Mouse (Mus musculus) gastrocnemius, postnatal 14 days (tissue): ENCODE results near the gene Zfp618. TPM values are rescaled to one million over a fixed set of nuclear protein-coding genes. Genes with fewer than 3 reads are reported as not detected.
A peak's percentile ranks its signal among the peaks of the same experiment; 100 is the strongest.

ENCODE experiments used
- DNase-seq: peaks from one replicate; pipeline ENCODE4 v3.0.0; 2021; ENCODE audit warnings: mixed read lengths
- intact Hi-C: fragments of 180-260 bp; cut with DNase I; formaldehyde crosslinking; loops from one replicate; pipeline ENCODE4 v1.15.1; 2025; ENCODE audit warnings: low total_unique reads
- total RNA-seq, 2 experiments: library from RNA; stranded (reverse); gene quantifications; 2 replicates each; pipeline ENCODE4 v1.2.3; 2021

The Zfp618 gene
- total RNA-seq, 2 experiments from 2014 or later, result 1.4 to 2.7 TPM

DNA sequence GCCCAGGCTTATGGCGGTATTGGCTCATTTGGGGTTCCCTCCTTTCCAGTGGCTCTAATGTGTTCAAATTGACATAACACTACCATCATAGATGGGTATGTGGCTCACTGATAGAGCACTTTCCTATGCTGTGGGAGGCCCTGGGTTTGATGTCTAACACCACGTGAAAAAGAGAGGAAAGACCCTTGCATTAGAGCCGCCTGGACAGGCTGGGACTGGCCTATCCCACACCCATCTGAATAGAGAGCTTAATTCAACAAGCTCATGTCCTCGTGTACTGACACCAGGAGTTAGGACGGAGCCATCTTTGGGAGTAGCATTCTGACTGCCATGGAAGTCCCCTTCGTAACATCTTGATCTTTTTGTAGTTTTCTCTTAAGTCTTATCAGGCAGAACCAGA, 32.2 kb downstream of the Zfp618 start:
- intact Hi-C loops, result no loop called here

DNA sequence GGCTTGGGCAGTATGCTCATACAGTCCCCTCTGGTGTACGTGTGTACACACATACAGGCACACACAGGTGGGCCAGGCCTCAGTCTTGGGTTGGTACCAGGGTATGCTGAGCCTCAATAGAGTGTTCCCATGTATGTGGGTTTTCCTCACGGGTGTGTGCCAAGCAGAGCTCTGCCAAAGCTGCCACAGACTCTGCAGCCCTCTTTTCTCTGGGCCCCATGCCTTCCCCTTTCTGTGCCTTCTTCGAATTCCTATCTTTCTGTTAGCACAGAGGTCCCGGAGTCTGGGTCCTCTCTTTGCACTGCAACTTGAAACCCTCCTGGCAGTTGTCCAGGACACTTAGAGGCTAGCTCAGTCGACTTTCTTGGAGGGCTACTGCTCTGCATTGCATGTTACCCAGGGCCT, 33.1 kb downstream of the Zfp618 start:
- peak; percentile 63 for DNase-seq
- intact Hi-C loops, result no loop called here

More for the DNA sequence above, 32.2 kb downstream of the Zfp618 start:
- no peak for DNase-seq

DNA sequence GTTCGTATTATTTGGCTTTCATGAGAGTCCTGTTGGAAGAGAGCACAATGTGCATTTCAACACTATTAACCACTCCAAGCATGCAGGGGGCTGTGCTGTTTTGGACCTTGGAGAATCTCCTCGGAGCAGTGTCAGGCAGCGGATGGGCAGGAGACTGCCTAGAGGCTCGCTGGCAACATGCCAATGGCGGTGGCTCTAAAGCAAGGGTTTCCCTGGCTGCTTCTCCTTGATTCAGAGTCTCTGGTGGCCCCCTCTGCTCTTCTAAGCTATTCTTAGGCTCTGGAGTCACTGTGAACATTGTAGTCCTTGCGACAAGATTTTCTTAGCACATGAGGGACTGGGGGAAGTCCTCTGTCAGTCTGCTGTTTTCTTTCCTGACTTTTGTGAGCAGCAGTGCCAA, 33.5 kb downstream of the Zfp618 start:
- DNase-seq, result peak; percentile 44
- intact Hi-C loops, result no loop called here

DNA sequence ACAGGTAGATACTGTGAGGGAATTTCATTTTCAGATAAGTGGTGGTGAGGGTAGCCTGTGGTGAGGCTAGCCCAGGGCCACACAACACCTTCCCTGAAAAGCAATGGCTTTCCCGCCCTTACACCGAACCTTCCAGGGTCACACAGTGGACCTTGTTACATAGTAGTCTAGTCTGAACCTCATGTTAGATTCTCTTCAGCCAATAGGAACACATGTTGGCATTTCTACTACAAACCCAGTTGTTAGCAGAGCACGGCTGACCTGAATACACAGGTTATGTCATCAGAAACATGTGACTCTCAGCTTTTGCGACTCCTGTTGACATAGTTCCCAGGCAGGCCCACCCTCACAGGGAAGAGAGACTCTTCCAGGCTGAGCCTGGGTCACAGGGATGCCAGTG, 33.9 kb downstream of the Zfp618 start:
- intact Hi-C loops, result no loop called here
- no peak for DNase-seq

DNA sequence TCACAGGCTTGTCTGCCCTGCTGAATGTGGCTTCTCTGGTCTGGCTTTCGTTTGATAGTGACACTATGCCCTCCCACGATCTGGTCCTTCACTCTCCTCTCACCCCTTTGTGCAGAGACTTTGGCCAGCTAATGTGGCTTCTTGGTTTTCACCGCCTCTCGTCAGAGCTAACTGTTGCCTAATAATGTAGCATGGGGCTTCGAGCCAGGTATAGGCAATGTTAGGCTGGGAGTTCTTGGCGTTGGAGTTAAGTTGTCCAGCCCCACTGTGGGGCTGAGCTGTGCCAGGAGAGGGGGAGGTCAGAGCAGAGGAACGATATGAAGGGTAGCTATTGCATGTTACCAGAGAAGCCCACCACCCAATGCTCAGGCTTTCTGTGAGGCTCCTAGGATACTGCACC, 34.5 kb downstream of the Zfp618 start:
- intact Hi-C loops, result no loop called here
- DNase-seq, result no peak

DNA sequence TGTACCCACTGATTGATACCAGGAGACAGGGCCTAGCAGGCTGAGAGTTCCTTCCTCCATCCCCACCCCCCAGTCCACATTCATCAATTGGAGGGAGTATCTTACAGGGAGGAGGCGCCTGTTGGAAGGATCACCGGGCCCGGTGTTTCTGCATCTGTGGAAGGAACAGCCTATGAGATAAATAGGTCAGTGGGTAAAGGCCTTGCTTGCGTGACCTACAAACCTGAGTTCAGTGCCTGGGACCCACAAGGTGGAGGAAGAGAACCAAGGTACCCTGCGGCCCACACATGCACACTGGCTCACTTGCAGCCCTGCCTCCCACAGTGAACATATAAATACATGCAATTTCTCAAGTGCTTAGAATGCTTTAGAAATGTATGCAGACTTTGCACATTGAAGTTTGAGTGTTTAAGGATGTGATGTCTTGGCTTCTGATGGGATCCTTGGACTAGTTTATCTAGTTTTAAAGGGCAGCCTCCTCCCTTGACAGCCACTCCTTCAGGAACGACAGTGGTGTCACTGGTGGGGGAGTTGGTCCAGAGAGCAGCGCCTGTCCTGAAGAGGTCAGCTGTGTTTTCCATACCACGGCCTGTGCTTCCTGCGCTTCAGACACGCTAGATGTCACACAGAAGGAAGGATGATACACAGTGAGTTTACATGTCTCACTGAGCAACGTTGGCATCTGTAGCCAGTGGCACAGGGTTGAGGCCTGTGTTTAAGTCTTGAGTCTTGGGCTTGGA, 35.1 kb downstream of the Zfp618 start:
- intact Hi-C loops, result no loop called here
- no peak for DNase-seq

DNA sequence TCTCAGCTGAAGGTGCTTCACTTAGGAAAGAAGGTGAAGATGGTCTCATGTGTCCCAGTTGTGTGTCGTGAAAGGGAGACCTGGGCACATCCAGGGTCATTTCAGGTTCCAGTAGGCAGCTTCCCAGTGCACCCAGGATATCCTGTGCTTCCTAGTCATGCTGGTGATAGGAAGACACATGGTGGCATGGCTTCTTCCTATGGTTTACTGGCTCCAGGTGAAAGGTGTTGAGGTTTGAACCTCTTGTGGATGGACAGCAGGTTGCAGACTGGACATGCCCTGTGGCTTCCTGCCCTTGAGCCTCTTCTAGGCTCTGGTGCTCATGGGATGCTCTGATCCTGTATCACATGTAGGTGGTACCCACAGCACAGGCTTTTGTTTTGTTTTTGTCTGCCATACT, 37.0 kb downstream of the Zfp618 start:
- no peak for DNase-seq
- intact Hi-C loops, result no loop called here

DNA sequence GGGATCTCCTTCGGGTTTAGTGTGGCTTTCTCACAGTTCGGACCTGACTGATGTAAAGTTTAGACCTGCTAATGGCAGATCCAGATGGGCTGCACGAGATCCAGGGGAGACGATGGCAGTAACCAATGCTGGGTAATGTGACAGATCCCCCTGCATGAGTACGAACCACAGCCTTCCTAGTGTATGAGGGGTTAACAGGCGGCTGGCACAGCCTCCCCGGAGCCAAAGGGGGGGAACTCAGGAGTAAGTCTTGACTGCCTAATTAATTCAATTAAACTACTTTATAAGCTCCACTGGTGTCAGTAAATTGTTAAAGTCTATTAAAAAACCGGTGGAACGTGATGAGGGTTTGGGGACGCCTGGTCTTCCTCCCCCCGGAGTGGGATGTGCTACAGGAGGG, 39.1 kb downstream of the Zfp618 start:
- intact Hi-C loops, result no loop called here
- no peak for DNase-seq

DNA sequence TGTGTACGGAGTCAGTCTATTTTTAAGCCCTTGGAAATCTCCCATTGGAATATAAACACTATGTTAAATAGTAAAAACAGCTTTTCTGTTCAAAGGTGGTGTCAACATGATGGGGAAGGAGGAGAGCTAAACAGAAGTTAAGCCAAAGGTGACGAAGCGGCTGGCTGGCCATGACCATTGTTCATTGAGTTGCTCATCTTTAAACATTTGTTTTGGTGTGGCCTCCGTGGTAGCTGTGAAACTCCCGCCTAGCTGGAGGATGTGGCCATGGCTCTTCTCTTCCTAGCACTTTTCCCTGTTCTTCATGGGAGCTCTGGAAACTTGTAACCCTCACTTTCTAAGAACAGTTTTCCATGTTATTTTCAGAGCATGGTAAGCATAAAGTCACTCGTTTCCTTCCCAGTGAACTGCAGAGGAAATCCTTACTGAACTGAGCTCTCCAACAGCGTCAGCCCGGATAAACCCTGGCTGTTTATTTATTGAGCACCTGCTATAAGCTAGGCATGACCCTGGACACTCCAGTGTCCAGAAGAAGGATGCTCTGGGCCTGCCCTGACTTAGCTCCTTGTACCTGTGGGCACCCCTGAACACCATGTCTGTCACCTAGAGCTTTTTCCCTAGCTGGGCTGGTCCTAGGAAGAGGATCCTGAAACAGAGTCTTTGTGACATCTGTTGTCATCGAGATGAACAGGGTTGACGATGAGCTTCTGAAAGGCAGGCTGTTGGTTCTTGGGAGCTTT, 40.2 kb downstream of the Zfp618 start:
- no peak for DNase-seq
- intact Hi-C loops, result loop anchor here (5.0 kb wide), 1 partner anchor 33 kb away; no protein-coding TSS in a partner anchor

DNA sequence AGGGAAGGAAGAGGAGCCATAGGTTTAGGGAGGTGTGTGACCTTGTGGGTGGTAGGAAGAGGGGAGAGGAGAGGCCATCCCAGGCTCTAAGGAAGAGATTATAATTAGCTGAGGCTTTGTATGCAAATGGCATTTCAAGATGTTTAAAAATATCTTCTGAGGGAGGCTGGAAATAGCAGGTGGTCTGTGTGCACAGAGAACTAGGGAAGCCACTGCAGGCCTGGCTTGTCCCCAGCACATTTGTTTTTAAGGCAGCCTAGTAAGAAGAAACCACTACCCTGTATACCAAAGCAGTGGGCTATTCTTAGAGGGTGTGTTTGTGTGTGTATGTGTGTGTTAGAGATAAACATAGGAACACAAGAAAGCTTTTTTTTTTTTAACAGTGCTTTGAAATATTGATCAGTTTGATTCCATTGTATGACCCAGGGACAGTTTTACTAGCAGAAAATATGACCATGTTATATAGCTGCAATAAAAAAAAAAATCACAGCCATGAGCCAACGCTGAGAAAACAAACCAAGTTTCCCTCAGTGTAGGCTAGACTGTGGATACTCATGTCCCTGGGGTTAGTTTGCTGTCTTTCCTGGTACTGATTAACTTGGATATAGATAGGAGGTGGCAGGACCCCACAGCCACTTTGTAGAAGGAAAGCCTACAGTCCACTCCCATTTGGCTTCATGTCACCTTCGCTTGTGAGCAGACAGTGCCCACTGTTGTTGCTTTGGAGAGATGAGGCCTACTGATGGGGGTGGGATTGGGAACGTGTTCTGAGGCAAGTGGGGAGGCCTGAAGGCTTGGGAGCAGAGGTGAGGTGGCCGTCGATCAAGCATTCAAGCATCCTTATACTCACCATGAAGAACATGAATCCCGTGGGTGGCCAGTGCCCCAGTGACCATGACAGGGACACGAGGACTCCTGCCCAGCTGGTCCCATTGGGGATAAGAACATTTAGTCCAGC, 41.1 kb downstream of the Zfp618 start:
- no peak for DNase-seq
- intact Hi-C loops, result loop anchor here (5.0 kb wide), 1 partner anchor 34 kb away; no protein-coding TSS in a partner anchor

DNA sequence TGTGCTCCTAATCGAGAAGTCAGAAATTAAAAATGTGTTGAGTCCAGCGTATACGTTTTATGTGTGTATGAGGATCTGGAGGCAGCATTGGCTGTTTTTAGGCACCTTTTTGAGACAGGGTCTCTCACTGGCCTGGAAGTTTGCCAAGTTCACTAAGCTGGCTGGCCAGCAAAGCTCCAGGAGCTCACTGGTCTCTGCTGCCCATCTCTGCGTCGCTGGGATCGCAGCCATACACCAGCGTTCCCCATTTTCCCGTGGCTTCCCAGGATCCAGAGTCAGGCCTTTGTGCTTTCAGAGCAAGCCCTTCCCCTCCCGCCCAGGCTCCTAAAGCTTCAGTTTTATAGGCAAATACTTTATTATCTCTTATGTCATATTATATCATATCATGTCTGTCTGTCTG, 42.8 kb downstream of the Zfp618 start:
- no peak for DNase-seq
- intact Hi-C loops, result loop anchor here (5.0 kb wide), 1 partner anchor 36 kb away; no protein-coding TSS in a partner anchor

DNA sequence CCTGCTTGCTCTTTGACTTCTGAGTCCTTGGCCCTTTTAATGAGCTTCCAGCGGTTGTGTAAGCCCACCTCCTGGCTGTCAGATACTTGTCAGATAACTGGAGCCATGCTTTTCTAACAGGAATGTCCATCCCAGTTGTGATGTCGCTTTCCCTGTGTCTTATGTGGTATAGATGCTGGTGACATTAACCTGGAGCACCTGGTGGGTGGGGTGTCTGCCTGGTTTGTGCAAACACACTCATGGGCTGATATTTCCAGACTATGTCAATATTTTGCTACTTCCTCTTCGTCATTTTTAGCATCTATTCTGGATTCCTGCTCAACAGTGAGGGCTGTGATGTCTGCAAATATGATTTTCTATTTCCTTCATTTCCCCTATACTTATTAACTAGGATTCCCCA, 43.4 kb downstream of the Zfp618 start:
- intact Hi-C loops, result loop anchor here (5.0 kb wide), 1 partner anchor 37 kb away; no protein-coding TSS in a partner anchor
- DNase-seq, result no peak

DNA sequence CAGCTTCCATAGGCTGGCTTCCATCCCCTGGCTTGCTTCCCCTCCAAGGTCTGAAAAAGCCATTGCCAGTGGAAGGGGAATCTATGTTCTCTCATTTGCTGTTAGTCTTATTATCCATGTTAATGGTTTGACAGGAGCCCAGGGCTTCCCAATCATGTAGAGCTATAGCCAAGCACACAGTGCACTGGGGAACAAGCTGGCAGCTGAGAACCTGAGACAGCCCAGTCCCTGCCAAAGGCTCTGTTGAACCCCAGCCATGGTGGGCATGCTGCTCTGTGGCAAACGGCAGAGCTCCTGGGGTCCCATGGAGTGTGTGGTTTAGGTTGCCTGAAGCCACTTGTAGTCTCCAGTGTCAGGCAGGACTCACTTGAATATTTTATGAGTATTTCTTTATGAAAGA, 44.4 kb downstream of the Zfp618 start:
- intact Hi-C loops, result loop anchor here (5.0 kb wide), 1 partner anchor 38 kb away; no protein-coding TSS in a partner anchor
- no peak for DNase-seq

DNA sequence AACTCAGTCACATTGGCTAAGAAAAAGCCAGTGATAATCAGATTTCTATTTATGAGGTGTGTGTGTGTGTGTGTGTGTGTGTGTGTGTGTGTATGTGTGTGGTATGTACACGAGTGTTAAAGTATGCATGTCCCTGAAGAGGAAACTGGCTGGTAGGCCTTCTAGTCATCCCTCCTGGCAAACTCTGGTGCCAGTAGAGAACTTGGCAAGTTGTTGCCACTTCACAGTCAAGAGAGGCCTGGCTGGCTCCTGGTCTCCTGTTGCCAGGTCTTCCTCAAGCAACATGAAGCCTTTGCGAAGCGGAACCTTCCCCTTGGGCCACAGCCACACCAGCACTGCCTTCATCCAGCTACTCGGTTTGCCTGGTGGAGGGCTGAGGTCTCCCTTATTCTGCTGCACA, 44.9 kb downstream of the Zfp618 start:
- intact Hi-C loops, result no loop called here
- peak; percentile 75 for DNase-seq

DNA sequence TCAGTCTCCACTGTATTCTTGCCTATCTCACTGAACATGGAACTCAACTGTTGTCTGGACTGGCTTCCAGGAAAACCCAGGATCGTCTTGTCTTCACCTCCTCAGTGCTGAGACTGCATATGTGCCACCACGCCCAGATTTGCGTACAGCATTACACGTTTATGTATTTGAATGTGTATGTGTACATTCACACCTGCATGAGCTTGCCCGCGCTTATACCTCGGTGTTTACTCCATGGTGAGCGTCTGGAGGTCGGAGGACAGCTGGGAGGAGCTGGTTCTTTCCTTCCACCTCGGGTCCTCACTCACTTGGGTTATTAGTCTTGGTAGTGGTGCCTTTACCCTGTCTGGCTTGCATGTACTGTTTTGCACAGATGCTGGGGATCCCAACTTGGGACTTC, 53.2 kb downstream of the Zfp618 start:
- intact Hi-C loops, result no loop called here
- DNase-seq, result no peak

DNA sequence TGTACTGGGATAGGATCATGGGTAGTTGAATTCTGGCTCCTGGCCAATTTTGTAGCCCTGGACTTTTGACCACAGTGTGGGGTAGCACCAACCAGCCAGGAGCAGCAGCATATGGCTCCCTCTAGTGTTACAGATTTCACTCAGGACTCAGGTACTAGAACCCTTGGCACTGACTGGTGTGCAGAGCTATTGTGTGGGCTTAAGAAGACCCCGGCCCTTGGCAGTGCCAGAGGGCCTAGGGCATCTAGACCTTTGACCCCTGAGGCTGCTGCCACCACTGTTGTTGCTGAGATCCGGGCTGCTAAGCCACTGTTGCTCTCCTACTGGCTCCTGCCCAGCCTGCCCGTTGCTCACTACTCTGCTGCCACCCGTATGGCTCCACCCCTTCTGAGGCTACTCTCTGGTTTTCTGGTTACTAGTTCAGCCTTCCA, 54.1 kb downstream of the Zfp618 start:
- no peak for DNase-seq
- intact Hi-C loops, result no loop called here

DNA sequence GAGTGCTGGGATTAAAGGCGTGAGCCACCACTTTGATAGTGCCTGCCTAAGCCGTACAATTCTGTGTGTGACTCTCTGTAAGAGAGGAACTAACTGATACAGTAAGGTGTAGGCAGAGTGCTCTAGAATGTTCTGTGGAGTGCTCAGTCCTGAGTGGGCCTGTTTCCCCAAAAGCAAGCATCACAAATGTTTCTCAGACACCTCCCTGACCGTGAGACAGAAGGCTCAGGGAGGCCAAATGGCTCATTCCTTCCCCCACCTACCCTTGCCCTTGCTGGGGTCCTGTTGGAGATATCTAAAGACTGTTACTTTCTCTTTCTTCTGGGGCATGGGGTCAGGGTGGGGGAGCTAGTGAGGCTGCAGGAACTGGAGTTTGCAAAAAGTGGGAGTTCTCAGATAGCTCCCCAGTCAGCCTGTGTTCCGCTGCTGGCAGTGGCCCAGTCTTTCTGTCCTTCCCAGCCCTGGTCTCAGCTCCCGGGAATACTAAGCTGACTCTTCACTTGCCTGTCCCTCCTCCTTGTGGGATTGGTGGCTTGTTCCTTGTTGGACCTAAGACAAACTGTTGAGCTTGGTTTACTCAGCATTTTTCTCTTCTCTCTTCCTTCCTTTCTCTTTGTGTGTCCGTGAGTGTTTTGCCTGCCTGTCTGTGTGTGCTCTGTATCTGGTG, 55.8 kb downstream of the Zfp618 start:
- intact Hi-C loops, result no loop called here
- peak; percentile 43 for DNase-seq

DNA sequence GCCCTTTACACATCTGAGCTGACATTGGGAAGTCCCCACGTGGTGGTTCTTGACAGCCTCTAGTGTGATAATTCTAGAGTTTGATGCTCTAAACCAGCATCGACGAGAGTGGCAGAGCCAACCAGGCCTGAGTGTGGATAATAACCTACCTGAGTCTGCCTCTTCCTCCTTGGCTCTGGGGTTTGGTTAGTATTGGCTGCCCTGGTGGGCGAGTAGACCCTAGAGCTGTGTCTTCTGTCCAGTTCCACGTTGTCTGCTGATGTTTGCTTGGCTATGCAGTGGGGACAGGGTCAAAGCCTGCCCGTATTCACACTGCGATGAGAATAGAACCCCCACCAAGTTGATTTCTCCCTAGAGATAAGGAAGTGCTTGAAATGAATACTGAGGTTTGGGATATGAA, 58.1 kb downstream of the Zfp618 start:
- intact Hi-C loops, result no loop called here
- DNase-seq, result no peak

DNA sequence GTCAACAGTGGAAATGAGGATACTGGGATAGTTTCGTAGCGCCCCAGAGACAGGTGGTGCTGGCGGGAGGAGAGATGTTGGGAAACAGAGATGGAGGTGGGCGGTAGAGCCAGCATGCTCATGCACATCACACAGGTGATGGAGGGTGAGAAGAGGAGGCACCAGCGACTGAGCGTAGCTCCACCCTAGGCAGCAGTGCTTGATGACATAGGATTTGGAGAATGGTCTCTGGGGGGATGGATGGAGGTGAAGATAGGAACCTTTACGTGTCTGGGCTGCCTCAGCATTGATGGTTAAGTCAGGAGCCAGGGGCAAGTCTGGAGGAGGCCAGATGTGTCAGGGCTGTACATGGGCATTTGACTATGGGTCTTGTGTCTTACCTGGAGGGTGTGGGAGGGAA, 58.7 kb downstream of the Zfp618 start:
- intact Hi-C loops, result no loop called here
- DNase-seq, result no peak
